Comparison of ENCODE assay signal across 9 mouse cellular contexts in genomic region chr6:83034463-83035055, GRCm38 (mm10). TPM values are rescaled to one million over a fixed set of nuclear protein-coding genes. Genes with fewer than 3 reads are reported as not detected.
DNase-seq lines count a peak whose midpoint lies in the region; ATAC-seq and TF ChIP-seq lines count a peak whose summit lies in the region.
"Had no signal": no experiment of that assay in that cellular context is flagged by ENCODE, and none has a peak within 500 bp of the region (broad histone marks: within the 10 kb centered on the region; RNA-seq: fewer than 3 reads in every experiment).

No protein-coding gene starts in this region.

- ATAC-seq in liver, embryonic 11.5 days (replicated peaks; ENCODE audit: low FRiP score): no peak
- ATAC-seq in intestine, embryonic 16.5 days: no peak
- no peak for ATAC-seq in neural tube, embryonic 13.5 days (ENCODE audit: low read depth)

- no peak for DNase-seq in liver, embryonic 11.5 days (ENCODE audit: low spot score)
- no peak for DNase-seq in liver
- no peak for DNase-seq in thymus, postnatal 0 days (ENCODE audit: low spot score)
- no peak for DNase-seq in adrenal gland, adult (ENCODE audit: inconsistent age in 2 of 2, low spot score in 1 of 2)
- no peak for DNase-seq in frontal cortex, postnatal 36 days (ENCODE audit: low spot score in 2 of 2)
- DNase-seq: cerebellum, postnatal 14 days had no signal

- H3K36me3 ChIP-seq in liver, embryonic 11.5 days (ENCODE audit: control insufficient read depth, insufficient read depth, low read length): no peaks in the 10 kb centered on the region
- H3K36me3 ChIP-seq in intestine, embryonic 16.5 days (ENCODE audit: control insufficient read depth, insufficient read depth, low read length): no peaks in the 10 kb centered on the region
- no peaks in the 10 kb centered on the region for H3K36me3 ChIP-seq in neural tube, embryonic 13.5 days

- no peak for TF ChIP-seq POLR2A in embryonic fibroblast, embryonic 13.5 days (IDR thresholded peaks at IDR 0.05; ENCODE audit: low read depth, low read length)

- no peak overlapping the region for H3K27ac ChIP-seq in liver, embryonic 11.5 days (ENCODE audit: low read depth, low read length)
- peak overlapping the region; percentile 72 for H3K27ac ChIP-seq in embryonic fibroblast, embryonic 13.5 days (ENCODE audit: insufficient read depth, low read length)
- peak overlapping the region; percentile 84 for H3K27ac ChIP-seq in intestine, embryonic 16.5 days (ENCODE audit: low read length)
- peak overlapping the region; percentile 29; the same call in 1 of the 2 replicates for H3K27ac ChIP-seq in neural tube, embryonic 13.5 days (replicated peaks)

- no peak for TF ChIP-seq CTCF in embryonic fibroblast, embryonic 13.5 days (IDR thresholded peaks at IDR 0.05; ENCODE audit: borderline replicate concordance, insufficient read depth, low read length)

- H3K9me3 ChIP-seq in liver, embryonic 11.5 days (ENCODE audit: control insufficient read depth, low read length): no peaks in the 10 kb centered on the region
- no peaks in the 10 kb centered on the region for H3K9me3 ChIP-seq in intestine, embryonic 16.5 days (ENCODE audit: control insufficient read depth, low read length)
- H3K9me3 ChIP-seq in neural tube, embryonic 13.5 days: no peaks in the 10 kb centered on the region

- peaks cover 24% of the 10 kb centered on the region for H3K27me3 ChIP-seq in liver, embryonic 11.5 days (replicated peaks; ENCODE audit: control insufficient read depth, insufficient read depth, low read length)
- H3K27me3 ChIP-seq in intestine, embryonic 16.5 days (replicated peaks; ENCODE audit: control insufficient read depth, insufficient read depth, low read length): peaks cover 10% of the 10 kb centered on the region
- H3K27me3 ChIP-seq in neural tube, embryonic 13.5 days: peaks cover 58% of the 10 kb centered on the region

- peak overlapping the region; percentile 92 for H3K4me2 ChIP-seq in liver, embryonic 11.5 days
- H3K4me2 ChIP-seq in intestine, embryonic 16.5 days (ENCODE audit: low read depth, low read length): peak overlapping the region; percentile 94
- H3K4me2 ChIP-seq in neural tube, embryonic 13.5 days: peak overlapping the region; percentile 82

- H3K4me3 ChIP-seq in liver, embryonic 11.5 days (ENCODE audit: low read depth, low read length): peak overlapping the region; percentile 88
- peak overlapping the region; percentile 93 for H3K4me3 ChIP-seq in embryonic fibroblast, embryonic 13.5 days (ENCODE audit: insufficient read depth, low read length)
- H3K4me3 ChIP-seq in intestine, embryonic 16.5 days (ENCODE audit: low read length): peak overlapping the region; percentile 77
- H3K4me3 ChIP-seq in neural tube, embryonic 13.5 days: peak overlapping the region; percentile 46

- peak overlapping the region; percentile 87; the same call in 1 of the 2 replicates for H3K9ac ChIP-seq in liver, embryonic 11.5 days (ENCODE audit: low read depth, low read length)
- H3K9ac ChIP-seq in intestine, embryonic 16.5 days (ENCODE audit: low read depth, low read length): peak overlapping the region; percentile 78
- H3K9ac ChIP-seq in neural tube, embryonic 13.5 days: peak overlapping the region; percentile 65

- H3K4me1 ChIP-seq in liver, embryonic 11.5 days (replicated peaks; ENCODE audit: control insufficient read depth, insufficient read depth, low read length): peaks cover 20% of the 10 kb centered on the region
- peaks cover 12% of the 10 kb centered on the region; the same call in 1 of the 2 replicates for H3K4me1 ChIP-seq in embryonic fibroblast, embryonic 13.5 days (ENCODE audit: control insufficient read depth, insufficient read depth, low read length)
- H3K4me1 ChIP-seq in intestine, embryonic 16.5 days (ENCODE audit: control insufficient read depth, insufficient read depth, low read length): peaks cover 27% of the 10 kb centered on the region
- peaks cover 34% of the 10 kb centered on the region for H3K4me1 ChIP-seq in neural tube, embryonic 13.5 days (replicated peaks)

- WGBS in liver, embryonic 11.5 days: 44% methylated on average over 5 of the region's 5 CpGs
- WGBS in intestine, embryonic 16.5 days: 31% methylated on average over 5 of the region's 5 CpGs
- WGBS in neural tube, embryonic 13.5 days: 15% methylated on average over 5 of the region's 5 CpGs

RNA-seq across cellular contexts. Expression of gene Loxl3, which starts 0.6 kb away (rescaled TPM):
- 5.0 and 6.2 TPM in 2 replicates for polyA plus RNA-seq in liver, embryonic 11.5 days (2014; fragmentation: Nextera tagmentation; extraction: Ambion mirVana)
- polyA plus RNA-seq in embryonic fibroblast, embryonic 13.5 days (2011; ENCODE audit: insufficient read length, low read depth, missing spikeins): 124 and 241 TPM in 2 replicates
- 11.3 and 11.9 TPM in 2 replicates for polyA plus RNA-seq in intestine, embryonic 16.5 days (2015; fragmentation: Nextera tagmentation; extraction: Ambion mirVana)
- 7.9 and 10.4 TPM in 2 replicates for polyA plus RNA-seq in neural tube, embryonic 13.5 days (2015; fragmentation: Nextera tagmentation; extraction: Ambion mirVana)
- 1.4 and 1.5 TPM in 2 replicates for polyA plus RNA-seq in thymus, postnatal 0 days (2015; fragmentation: Nextera tagmentation; extraction: Ambion mirVana)

RNA-seq across cellular contexts. Expression of gene Dok1, which starts 1.3 kb away (rescaled TPM):
- 12.6 and 17.2 TPM in 2 replicates for polyA plus RNA-seq in liver, embryonic 11.5 days (2014; fragmentation: Nextera tagmentation; extraction: Ambion mirVana)
- 37.9 and 56.4 TPM in 2 replicates for polyA plus RNA-seq in embryonic fibroblast, embryonic 13.5 days (2011; ENCODE audit: insufficient read length, low read depth, missing spikeins)
- polyA plus RNA-seq in intestine, embryonic 16.5 days (2015; fragmentation: Nextera tagmentation; extraction: Ambion mirVana): 9.5 and 9.6 TPM in 2 replicates
- 3.6 and 6.1 TPM in 2 replicates for polyA plus RNA-seq in neural tube, embryonic 13.5 days (2015; fragmentation: Nextera tagmentation; extraction: Ambion mirVana)
- 26.2 and 26.5 TPM in 2 replicates for polyA plus RNA-seq in thymus, postnatal 0 days (2015; fragmentation: Nextera tagmentation; extraction: Ambion mirVana)

RNA-seq across cellular contexts. Expression of gene Aup1, which starts 19.8 kb away (rescaled TPM):
- polyA plus RNA-seq in liver, embryonic 11.5 days (2014; fragmentation: Nextera tagmentation; extraction: Ambion mirVana): 220 and 230 TPM in 2 replicates
- 129 and 133 TPM in 2 replicates for polyA plus RNA-seq in embryonic fibroblast, embryonic 13.5 days (2011; ENCODE audit: insufficient read length, low read depth, missing spikeins)
- 258 and 265 TPM in 2 replicates for polyA plus RNA-seq in intestine, embryonic 16.5 days (2015; fragmentation: Nextera tagmentation; extraction: Ambion mirVana)
- 169 and 179 TPM in 2 replicates for polyA plus RNA-seq in neural tube, embryonic 13.5 days (2015; fragmentation: Nextera tagmentation; extraction: Ambion mirVana)
- polyA plus RNA-seq in thymus, postnatal 0 days (2015; fragmentation: Nextera tagmentation; extraction: Ambion mirVana): 197 and 202 TPM in 2 replicates

RNA-seq across cellular contexts. Expression of gene Htra2, which starts 20.5 kb away (rescaled TPM):
- 102 and 103 TPM in 2 replicates for polyA plus RNA-seq in liver, embryonic 11.5 days (2014; fragmentation: Nextera tagmentation; extraction: Ambion mirVana)
- 56.3 and 60.8 TPM in 2 replicates for polyA plus RNA-seq in embryonic fibroblast, embryonic 13.5 days (2011; ENCODE audit: insufficient read length, low read depth, missing spikeins)
- 66.0 and 68.5 TPM in 2 replicates for polyA plus RNA-seq in intestine, embryonic 16.5 days (2015; fragmentation: Nextera tagmentation; extraction: Ambion mirVana)
- polyA plus RNA-seq in neural tube, embryonic 13.5 days (2015; fragmentation: Nextera tagmentation; extraction: Ambion mirVana): 70.1 and 72.8 TPM in 2 replicates
- 54.4 and 55.1 TPM in 2 replicates for polyA plus RNA-seq in thymus, postnatal 0 days (2015; fragmentation: Nextera tagmentation; extraction: Ambion mirVana)

RNA-seq across cellular contexts. Expression of gene Dqx1, which starts 23.1 kb away (rescaled TPM):
- polyA plus RNA-seq in liver, embryonic 11.5 days (2014; fragmentation: Nextera tagmentation; extraction: Ambion mirVana): 6.1 and 6.2 TPM in 2 replicates
- 0.25 and 0.84 TPM in 2 replicates for polyA plus RNA-seq in embryonic fibroblast, embryonic 13.5 days (2011; ENCODE audit: insufficient read length, low read depth, missing spikeins)
- polyA plus RNA-seq in intestine, embryonic 16.5 days (2015; fragmentation: Nextera tagmentation; extraction: Ambion mirVana): 24.0 and 28.7 TPM in 2 replicates
- polyA plus RNA-seq in neural tube, embryonic 13.5 days (2015; fragmentation: Nextera tagmentation; extraction: Ambion mirVana): 0.77 and 1.0 TPM in 2 replicates
- 0.96 and 1.4 TPM in 2 replicates for polyA plus RNA-seq in thymus, postnatal 0 days (2015; fragmentation: Nextera tagmentation; extraction: Ambion mirVana)
